Mouse (Mus musculus): ENCODE results near the gene Tshz2. TPM values are rescaled to one million over a fixed set of nuclear protein-coding genes. Genes with fewer than 3 reads are reported as not detected.

The Tshz2 gene
- polyA plus RNA-seq, 1 experiment from 2014 or later = 5.1 TPM

DNA sequence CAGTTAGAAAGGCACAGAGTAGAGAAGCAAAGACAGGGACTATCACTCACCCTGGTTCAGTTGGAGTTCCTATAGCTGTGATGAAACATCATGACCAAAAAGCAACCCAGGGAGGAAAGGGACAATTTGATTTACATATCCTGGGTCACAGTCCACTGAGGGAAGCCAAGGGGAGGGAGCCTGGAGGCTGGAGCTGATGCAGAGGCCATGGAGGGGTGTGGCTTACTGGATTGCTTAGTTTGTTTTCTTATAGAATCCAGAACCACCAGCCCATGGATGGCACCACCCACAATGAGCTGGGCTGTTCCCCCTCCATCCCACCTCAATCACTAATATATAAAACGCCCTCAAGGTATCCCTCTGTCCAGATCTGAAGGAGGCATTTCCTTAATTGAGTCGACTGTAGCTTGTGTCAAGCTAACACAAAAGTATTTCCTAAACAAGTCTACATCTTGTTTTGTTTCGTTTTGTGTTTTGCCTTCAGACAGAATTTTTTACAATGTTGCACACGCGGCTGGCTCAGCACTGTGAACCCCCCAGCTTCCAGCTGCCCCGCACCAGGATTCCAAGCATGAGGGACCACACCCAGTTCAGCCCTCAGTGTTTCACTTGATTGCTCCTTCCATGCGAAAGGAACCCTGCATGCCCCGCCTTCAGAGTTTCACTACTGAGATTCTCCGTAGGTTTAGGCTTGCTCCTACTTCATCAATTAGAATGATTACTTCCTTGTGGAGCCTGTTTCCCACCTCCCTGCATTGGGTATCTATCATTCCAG lies 413.7 kb downstream of the Tshz2 start:
- 90% methylated on average over 9 of the region's 9 CpGs for WGBS
- H3K36me3 ChIP-seq = no peaks in the 10 kb centered on the region
- DNase-seq (ENCODE audit: low spot score) = no peak

DNA sequence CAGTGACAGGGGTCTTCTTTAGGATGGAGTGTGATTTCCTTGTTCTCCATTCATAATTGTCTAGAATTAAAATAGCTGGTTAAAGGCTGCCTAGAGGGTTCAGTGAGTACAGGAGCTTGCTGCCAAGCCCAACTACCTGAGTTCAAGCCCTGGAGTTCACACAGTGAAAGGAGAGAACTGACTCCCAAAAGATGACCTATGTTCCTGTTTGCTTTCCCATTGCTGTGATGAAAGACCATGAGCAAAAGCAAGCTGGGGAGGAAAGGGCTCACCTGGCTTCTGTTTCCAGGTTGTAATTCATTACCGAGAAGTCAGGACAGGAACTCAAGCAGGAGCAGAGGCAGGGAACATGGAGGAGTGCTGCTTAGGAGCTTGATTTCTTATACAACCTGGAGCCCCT lies 416.0 kb downstream of the Tshz2 start:
- Histone ChIP-seq H3K36me3 (no peaks in the 10 kb centered on the region), H3K27ac (no peak overlapping the region), H3K27me3 (ENCODE audit: insufficient read depth, poor library complexity, severe bottlenecking) (no peaks in the 10 kb centered on the region), H3K9me3 (peaks cover 9% of the 10 kb centered on the region; the same call in 1 of the 2 replicates), H3K4me3 (no peak overlapping the region), H3K4me1 (replicated peaks) (peaks cover 13% of the 10 kb centered on the region; the same call in 1 of the 2 replicates)
- DNase-seq (ENCODE audit: low spot score) = no peak
- WGBS = 95% methylated on average over 1 of the region's 1 CpGs

More for the DNA sequence above, 413.7 kb downstream of the Tshz2 start:
- H3K4me3 ChIP-seq = no peak overlapping the region
- no peak overlapping the region for H3K27ac ChIP-seq
- H3K27me3 ChIP-seq (ENCODE audit: insufficient read depth, poor library complexity, severe bottlenecking) = no peaks in the 10 kb centered on the region
- peaks cover 15% of the 10 kb centered on the region; the same call in 1 of the 2 replicates for H3K4me1 ChIP-seq (replicated peaks)
- peaks cover 9% of the 10 kb centered on the region; the same call in 1 of the 2 replicates for H3K9me3 ChIP-seq

DNA sequence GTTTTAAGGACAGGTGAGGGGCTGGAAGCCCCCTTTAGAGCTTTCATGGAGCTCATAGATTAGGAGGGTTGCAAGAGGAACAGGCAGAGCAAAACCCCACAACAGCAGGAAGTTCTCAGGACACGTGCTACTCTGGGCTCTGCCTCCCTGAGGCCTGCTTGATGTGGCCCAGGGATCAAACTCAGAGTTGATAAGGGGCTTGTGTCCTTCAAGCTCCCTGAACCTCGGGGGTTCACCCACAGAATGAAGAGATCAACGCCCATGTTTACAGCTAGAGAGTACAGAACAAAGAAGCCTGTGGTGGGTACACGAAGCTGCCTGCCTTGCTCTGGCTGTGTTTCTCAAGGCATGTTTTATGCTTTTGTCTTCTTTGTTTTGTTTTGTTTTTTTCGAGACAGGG lies 417.8 kb downstream of the Tshz2 start:
- H3K4me1 ChIP-seq (replicated peaks) = peaks cover 12% of the 10 kb centered on the region; the same call in 1 of the 2 replicates
- DNase-seq (ENCODE audit: low spot score) = no peak
- no peak overlapping the region for H3K4me3 ChIP-seq
- H3K9me3 ChIP-seq = peaks cover 5% of the 10 kb centered on the region; the same call in 1 of the 2 replicates
- no peaks in the 10 kb centered on the region for H3K36me3 ChIP-seq
- H3K27ac ChIP-seq = 0 out of 2 replicates have a peak overlapping the region, but pooled peaks have one; percentile 64
- H3K27me3 ChIP-seq (ENCODE audit: insufficient read depth, poor library complexity, severe bottlenecking) = no peaks in the 10 kb centered on the region
- WGBS = 39% methylated on average over 5 of the region's 5 CpGs

DNA sequence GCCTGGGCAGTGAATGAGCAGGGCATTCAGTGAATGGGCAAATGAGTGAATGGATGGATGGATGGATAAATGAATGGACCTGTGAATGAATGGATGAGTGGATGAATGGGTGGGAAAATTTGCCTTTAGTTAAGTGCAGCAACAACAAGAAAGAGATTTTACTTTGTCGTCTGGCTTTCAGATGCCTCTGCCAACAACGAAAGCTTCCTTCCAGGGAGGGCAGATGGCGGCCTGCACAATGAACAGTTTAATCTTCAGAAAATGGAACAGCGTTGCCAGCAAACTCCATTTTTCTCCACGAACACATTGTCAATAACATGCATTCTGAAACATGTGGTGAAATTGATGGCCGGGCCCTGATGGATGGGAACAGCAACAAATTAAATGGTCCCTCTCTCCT lies 418.6 kb downstream of the Tshz2 start:
- 75% methylated on average over 6 of the region's 6 CpGs for WGBS
- DNase-seq (ENCODE audit: low spot score) = no peak
- H3K27me3 ChIP-seq (ENCODE audit: insufficient read depth, poor library complexity, severe bottlenecking) = no peaks in the 10 kb centered on the region
- H3K4me1 ChIP-seq (replicated peaks) = peaks cover 12% of the 10 kb centered on the region; the same call in 1 of the 2 replicates
- H3K4me3 ChIP-seq = no peak overlapping the region
- H3K9me3 ChIP-seq = no peaks in the 10 kb centered on the region
- H3K27ac ChIP-seq = no peak overlapping the region
- no peaks in the 10 kb centered on the region for H3K36me3 ChIP-seq

DNA sequence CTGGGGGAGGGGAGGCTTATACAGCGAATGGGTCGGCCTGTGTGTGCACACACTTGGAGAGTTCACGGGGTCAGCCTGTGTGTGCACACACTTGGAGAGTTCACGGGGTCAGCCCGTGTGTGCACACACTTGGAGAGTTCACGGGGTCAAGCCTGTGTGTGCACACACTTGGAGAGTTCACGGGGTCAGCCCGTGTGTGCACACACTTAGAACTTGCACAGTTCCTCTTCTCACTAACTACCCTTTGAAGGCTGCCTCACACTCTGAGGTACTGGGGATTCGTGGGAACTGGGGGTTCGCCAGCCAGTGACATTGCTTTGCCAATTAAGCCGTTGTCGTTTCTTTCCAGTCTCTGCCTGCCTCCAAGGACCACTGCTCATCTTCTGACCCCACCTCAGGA lies 422.1 kb downstream of the Tshz2 start:
- no peak for DNase-seq (ENCODE audit: low spot score)
- WGBS = 82% methylated on average over 12 of the region's 12 CpGs
- H3K27me3 ChIP-seq (ENCODE audit: insufficient read depth, poor library complexity, severe bottlenecking) = no peaks in the 10 kb centered on the region
- no peaks in the 10 kb centered on the region for H3K9me3 ChIP-seq
- no peak overlapping the region for H3K27ac ChIP-seq
- peaks cover 12% of the 10 kb centered on the region; the same call in 1 of the 2 replicates for H3K4me1 ChIP-seq (replicated peaks)
- no peaks in the 10 kb centered on the region for H3K36me3 ChIP-seq
- no peak overlapping the region for H3K4me3 ChIP-seq

DNA sequence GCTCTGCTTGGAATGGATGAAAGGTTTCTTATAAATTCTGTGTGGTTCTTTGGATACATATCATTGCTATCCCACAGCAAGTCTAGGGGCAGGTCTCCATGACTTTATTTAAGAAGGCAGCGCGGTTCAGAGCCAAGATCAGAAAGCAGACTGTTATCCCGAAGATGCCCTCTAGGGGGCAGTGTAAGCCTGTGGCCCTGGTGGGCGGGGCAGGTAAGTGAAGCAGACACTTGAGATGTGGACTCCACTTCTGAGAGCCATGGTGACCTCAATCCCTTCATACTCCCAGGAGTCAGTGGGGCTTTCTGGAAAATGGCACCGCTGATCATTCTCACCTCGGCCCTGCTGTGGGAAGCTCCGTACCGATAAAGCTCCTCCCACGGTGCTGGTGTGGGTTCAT lies 422.6 kb downstream of the Tshz2 start:
- no peaks in the 10 kb centered on the region for H3K27me3 ChIP-seq (ENCODE audit: insufficient read depth, poor library complexity, severe bottlenecking)
- DNase-seq (ENCODE audit: low spot score) = peak; percentile 58
- peaks cover 11% of the 10 kb centered on the region; the same call in 1 of the 2 replicates for H3K4me1 ChIP-seq (replicated peaks)
- no peaks in the 10 kb centered on the region for H3K9me3 ChIP-seq
- H3K27ac ChIP-seq = no peak overlapping the region
- 0 out of 2 replicates have a peak overlapping the region, but pooled peaks have one; percentile 6 for H3K4me3 ChIP-seq
- WGBS = 37% methylated on average over 9 of the region's 9 CpGs
- H3K36me3 ChIP-seq = no peaks in the 10 kb centered on the region

DNA sequence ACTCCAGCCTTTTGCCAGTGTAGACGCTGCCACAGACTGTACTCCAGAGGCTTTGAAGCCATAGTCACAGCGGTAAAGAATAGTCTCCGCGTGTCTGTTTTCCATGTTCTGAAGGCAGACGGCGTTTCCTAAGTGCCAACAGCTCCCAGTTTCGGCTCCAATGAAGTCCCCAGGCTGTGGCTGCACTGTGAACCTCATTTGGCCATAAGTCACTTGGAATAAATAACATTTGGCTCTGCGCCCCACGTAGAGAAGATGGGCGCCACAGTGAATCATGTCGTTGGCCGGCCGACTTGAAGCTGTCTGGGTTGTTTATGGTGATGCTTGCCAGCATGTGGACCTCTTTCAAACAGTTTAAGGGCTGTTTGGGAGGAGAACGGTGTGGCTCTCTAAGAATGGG lies 426.0 kb downstream of the Tshz2 start:
- H3K4me3 ChIP-seq = no peak overlapping the region
- H3K27me3 ChIP-seq (ENCODE audit: insufficient read depth, poor library complexity, severe bottlenecking) = no peaks in the 10 kb centered on the region
- no peak for DNase-seq (ENCODE audit: low spot score)
- H3K4me1 ChIP-seq (replicated peaks) = 0 out of 2 replicates have a peak, but pooled peaks cover 5% of the 10 kb centered on the region
- 93% methylated on average over 14 of the region's 14 CpGs for WGBS
- no peaks in the 10 kb centered on the region for H3K36me3 ChIP-seq
- no peak overlapping the region for H3K27ac ChIP-seq
- no peaks in the 10 kb centered on the region for H3K9me3 ChIP-seq

DNA sequence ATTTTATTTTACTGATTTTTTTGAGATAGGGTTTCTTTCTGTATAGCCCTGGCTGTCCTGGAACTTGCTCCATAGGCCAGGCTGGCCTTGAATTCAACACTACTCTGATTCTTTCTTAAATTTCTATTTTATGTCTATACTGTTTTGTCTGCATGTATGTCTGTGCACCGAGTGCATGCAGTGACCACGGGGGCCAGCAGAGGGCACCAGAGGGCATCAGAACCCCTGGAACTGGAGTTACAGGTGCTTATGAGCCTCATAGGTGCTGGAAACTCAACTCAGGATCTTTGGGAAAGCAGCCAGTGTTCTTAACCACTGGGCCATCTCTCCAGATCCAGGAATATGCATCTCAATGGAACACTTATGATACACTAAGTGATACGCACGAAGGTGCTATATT lies 427.3 kb downstream of the Tshz2 start:
- H3K4me3 ChIP-seq = no peak overlapping the region
- H3K36me3 ChIP-seq = no peaks in the 10 kb centered on the region
- H3K4me1 ChIP-seq (replicated peaks) = no peaks in the 10 kb centered on the region
- H3K27ac ChIP-seq = no peak overlapping the region
- DNase-seq (ENCODE audit: low spot score) = peak; percentile 42
- WGBS = 64% methylated on average over 4 of the region's 4 CpGs
- no peaks in the 10 kb centered on the region for H3K9me3 ChIP-seq
- H3K27me3 ChIP-seq (ENCODE audit: insufficient read depth, poor library complexity, severe bottlenecking) = no peaks in the 10 kb centered on the region

DNA sequence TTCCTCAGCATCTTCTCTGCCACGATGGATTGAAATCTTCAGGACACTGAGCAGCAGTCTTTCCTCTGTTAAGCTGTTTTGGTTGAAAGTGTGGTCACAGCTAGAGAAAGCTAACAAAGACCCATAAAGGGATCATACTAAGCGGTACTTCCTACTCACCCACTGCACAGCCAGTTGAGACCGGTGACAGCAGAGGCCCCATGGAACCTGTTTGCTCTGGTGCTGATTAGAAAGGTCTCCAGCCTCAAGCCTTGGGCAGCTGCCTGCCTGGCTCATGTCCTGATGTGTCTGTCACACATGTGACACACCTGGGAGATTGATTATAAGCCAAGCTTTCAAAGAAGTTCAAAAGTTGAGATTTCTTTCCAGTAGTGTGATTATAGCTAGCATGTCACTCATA lies 429.6 kb downstream of the Tshz2 start:
- no peaks in the 10 kb centered on the region for H3K36me3 ChIP-seq
- H3K9me3 ChIP-seq = no peaks in the 10 kb centered on the region
- DNase-seq (ENCODE audit: low spot score) = no peak
- no peak overlapping the region for H3K27ac ChIP-seq
- no peaks in the 10 kb centered on the region for H3K27me3 ChIP-seq (ENCODE audit: insufficient read depth, poor library complexity, severe bottlenecking)
- WGBS = 82% methylated on average over 3 of the region's 3 CpGs
- H3K4me3 ChIP-seq = no peak overlapping the region
- no peaks in the 10 kb centered on the region for H3K4me1 ChIP-seq (replicated peaks)

DNA sequence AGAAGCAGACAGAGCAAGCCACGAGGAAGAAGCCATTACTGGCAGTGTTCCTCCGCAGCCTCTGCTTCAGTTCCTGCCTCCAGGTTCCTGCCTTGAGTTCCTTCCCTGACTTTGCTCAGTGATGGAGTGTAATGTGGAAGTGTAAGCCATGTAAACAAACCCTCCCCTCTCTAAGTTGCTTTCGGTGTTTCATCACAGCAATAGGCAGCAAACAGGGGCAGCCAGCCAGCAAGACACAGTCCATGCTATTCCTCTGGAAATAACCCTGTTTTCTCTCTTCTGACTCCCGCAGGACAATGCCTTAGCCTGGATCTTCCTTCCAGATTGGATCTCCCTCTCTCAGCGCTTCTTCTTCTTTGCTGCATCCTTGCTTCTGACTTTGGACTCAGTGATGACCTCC lies 437.2 kb downstream of the Tshz2 start:
- no peak for DNase-seq (ENCODE audit: low spot score)
- Histone ChIP-seq H3K27ac (no peak overlapping the region), H3K9me3 (no peaks in the 10 kb centered on the region), H3K4me3 (no peak overlapping the region), H3K27me3 (ENCODE audit: insufficient read depth, poor library complexity, severe bottlenecking) (no peaks in the 10 kb centered on the region), H3K36me3 (no peaks in the 10 kb centered on the region), H3K4me1 (replicated peaks) (peaks cover 6% of the 10 kb centered on the region; the same call in 1 of the 2 replicates)
- 87% methylated on average over 5 of the region's 5 CpGs for WGBS

DNA sequence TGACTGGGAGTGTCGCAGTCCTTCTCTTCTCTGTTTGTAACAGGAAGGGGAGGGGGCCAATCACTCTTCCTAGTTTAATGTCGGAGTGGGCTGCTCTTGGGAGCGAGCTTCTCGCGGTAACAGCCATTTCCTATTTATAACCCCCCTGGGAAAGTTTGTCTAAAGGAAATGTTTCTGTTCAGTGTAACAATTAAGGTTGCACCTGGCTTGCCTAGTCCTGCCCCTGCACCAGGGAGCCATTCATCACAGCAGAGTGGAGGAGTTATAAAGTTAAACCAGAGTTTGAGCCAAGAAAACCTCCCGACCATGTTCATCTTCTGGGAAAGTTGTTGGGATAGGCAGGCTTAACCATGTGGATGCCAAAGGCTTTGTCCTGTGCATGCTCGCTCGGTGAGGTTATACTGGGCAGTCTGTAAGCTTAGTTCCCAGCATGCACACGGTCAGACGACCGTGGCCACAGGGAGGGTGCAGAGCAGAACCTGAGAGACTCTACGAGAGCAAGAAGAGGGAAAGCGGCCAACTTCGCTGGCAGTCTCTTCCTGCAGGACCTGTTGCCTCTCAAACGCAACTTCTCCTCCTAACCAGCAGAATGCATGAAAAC lies 437.9 kb downstream of the Tshz2 start:
- Histone ChIP-seq H3K36me3 (no peaks in the 10 kb centered on the region), H3K4me1 (replicated peaks) (peaks cover 6% of the 10 kb centered on the region; the same call in 1 of the 2 replicates), H3K27me3 (ENCODE audit: insufficient read depth, poor library complexity, severe bottlenecking) (no peaks in the 10 kb centered on the region), H3K4me3 (no peak overlapping the region), H3K9me3 (no peaks in the 10 kb centered on the region), H3K27ac (no peak overlapping the region)
- 61% methylated on average over 15 of the region's 15 CpGs for WGBS
- no peak for DNase-seq (ENCODE audit: low spot score)

DNA sequence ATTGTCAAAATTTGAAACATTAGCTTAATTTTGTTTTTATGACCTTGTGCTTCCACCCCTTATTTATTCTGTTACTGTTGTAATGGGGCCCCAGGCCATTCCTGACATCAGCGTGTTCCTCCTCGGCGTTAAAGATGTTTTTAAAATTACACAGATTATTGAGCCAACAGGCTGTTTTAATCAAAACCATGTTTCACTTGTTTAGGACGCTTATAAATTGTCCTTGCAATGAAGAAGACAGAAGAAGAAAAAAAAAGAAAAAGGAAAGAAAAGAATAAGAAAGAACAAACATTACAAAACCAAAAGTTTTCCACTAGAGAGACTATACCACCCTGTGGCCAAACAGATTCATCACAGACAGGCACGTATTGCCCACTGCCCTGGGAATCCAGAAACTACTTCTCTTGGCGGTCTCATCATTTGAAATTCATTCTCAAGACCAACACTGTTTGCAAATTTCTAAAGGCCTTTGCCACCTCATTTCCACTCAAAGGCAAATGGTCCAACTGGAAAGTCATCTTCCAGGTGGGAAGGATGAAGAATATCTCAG lies 444.2 kb downstream of the Tshz2 start:
- WGBS = 78% methylated on average over 6 of the region's 6 CpGs
- H3K9me3 ChIP-seq = no peaks in the 10 kb centered on the region
- H3K36me3 ChIP-seq = no peaks in the 10 kb centered on the region
- H3K4me1 ChIP-seq (replicated peaks) = 0 out of 2 replicates have a peak, but pooled peaks cover 4% of the 10 kb centered on the region
- no peak overlapping the region for H3K4me3 ChIP-seq
- H3K27ac ChIP-seq = no peak overlapping the region
- no peak for DNase-seq (ENCODE audit: low spot score)
- H3K27me3 ChIP-seq (ENCODE audit: insufficient read depth, poor library complexity, severe bottlenecking) = no peaks in the 10 kb centered on the region

DNA sequence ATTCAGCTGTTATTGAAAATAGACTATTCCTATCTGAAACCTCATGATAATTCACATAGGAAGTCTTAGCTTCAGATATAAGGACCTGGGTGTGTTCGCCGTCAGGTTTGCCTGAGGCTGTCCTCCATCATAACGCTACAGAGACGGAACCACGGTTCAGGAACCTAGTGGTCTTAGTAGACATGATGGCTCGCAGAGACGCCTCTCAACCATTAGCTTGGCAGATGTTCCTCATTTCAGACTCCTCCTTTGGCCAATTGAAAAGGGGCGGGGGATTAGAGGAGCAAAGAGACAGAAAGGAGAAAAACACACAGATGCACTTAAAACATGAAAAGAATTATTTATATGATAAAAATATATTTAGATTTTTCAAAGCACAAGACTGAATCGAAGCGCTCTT lies 445.2 kb downstream of the Tshz2 start:
- no peaks in the 10 kb centered on the region for H3K9me3 ChIP-seq
- H3K27ac ChIP-seq = no peak overlapping the region
- H3K4me1 ChIP-seq (replicated peaks) = 0 out of 2 replicates have a peak, but pooled peaks cover 4% of the 10 kb centered on the region
- no peaks in the 10 kb centered on the region for H3K36me3 ChIP-seq
- 89% methylated on average over 10 of the region's 10 CpGs for WGBS
- no peak overlapping the region for H3K4me3 ChIP-seq
- no peaks in the 10 kb centered on the region for H3K27me3 ChIP-seq (ENCODE audit: insufficient read depth, poor library complexity, severe bottlenecking)
- DNase-seq (ENCODE audit: low spot score) = no peak

Data from hindbrain, embryonic 10.5 days (tissue).